Mouse (Mus musculus): ENCODE measurements around the gene Foxb1. TPM values are rescaled to one million over a fixed set of nuclear protein-coding genes. Genes with fewer than 3 reads are reported as not detected.

Gene Foxb1
- polyA plus RNA-seq, 1 experiment, result not detected

- WGBS, result 2% methylated on average over 42 of the region's 42 CpGs
- Histone ChIP-seq H3K4me1 (ENCODE audit: control insufficient read depth, insufficient read depth, low read length) (no peaks in the 10 kb centered on the region), H3K4me3 (ENCODE audit: insufficient read depth, low read depth, low read length) (no peak overlapping the region), H3K27ac (ENCODE audit: insufficient read depth, low read depth, low read length) (no peak overlapping the region)
- TF ChIP-seq POLR2A (IDR thresholded peaks at IDR 0.05; ENCODE audit: insufficient read depth, low read depth, low read length), result no peak
- TF ChIP-seq CTCF (IDR thresholded peaks at IDR 0.05; ENCODE audit: insufficient read depth, low read depth, low read length), result no peak
These were observed 1.7 kb downstream of the Foxb1 start for GRCm38 (mm10) chr9:69758946-69759615.

DNA sequence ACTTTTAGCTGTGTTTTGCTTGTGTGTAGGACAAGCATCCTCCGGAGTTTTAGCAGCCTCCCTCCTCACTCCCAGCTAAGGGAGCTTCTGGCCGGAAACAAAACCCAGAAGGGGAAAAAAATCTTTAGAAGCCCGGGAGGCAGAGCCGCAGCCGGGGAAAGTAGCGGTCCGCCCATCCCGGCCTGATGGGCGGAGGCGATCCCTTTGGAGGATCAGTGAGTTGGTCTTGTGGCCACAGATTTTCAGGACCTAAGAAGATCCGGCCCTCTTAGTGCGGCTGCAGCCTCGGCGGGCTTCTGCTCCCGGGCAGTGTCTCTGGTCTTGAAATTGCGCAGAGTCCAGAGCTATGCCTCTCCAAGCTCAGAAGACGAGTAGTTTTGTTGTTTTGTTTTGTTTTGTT is 2.2 kb downstream of the Foxb1 start:
- 2% methylated on average over 17 of the region's 17 CpGs for WGBS
- H3K4me1 ChIP-seq (ENCODE audit: control insufficient read depth, insufficient read depth, low read length), result no peaks in the 10 kb centered on the region
- H3K27ac ChIP-seq (ENCODE audit: insufficient read depth, low read depth, low read length), result no peak overlapping the region
- no peak overlapping the region for H3K4me3 ChIP-seq (ENCODE audit: insufficient read depth, low read depth, low read length)
- TF ChIP-seq CTCF (IDR thresholded peaks at IDR 0.05; ENCODE audit: insufficient read depth, low read depth, low read length), result no peak
- no peak for TF ChIP-seq POLR2A (IDR thresholded peaks at IDR 0.05; ENCODE audit: insufficient read depth, low read depth, low read length)

DNA sequence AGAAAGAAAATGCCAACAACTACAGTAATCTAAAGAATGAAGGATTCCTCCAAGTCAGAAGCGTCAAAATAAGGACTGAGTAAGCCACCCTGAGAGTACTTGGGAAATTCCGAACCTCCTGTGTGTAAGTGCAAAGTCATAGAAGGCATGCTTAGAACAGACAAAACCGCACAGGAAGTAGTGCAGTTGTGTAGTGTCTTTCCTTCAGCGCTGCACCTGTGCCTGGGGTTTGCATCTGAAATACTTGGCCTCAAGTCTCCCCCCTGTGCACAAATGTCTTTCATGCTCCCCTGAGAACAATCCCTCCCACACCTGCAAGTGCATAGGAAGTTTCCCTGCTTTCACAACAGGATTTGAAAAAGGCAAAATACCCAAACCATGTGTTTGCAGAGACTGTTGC is 3.5 kb downstream of the Foxb1 start:
- WGBS, result 7% methylated on average over 4 of the region's 4 CpGs
- H3K27ac ChIP-seq (ENCODE audit: insufficient read depth, low read depth, low read length), result no peak overlapping the region
- H3K4me3 ChIP-seq (ENCODE audit: insufficient read depth, low read depth, low read length), result no peak overlapping the region
- no peak for TF ChIP-seq CTCF (IDR thresholded peaks at IDR 0.05; ENCODE audit: insufficient read depth, low read depth, low read length)
- no peak for TF ChIP-seq POLR2A (IDR thresholded peaks at IDR 0.05; ENCODE audit: insufficient read depth, low read depth, low read length)
- no peaks in the 10 kb centered on the region for H3K4me1 ChIP-seq (ENCODE audit: control insufficient read depth, insufficient read depth, low read length)

- Histone ChIP-seq H3K4me3 (ENCODE audit: insufficient read depth, low read depth, low read length) (no peak overlapping the region), H3K4me1 (ENCODE audit: control insufficient read depth, insufficient read depth, low read length) (no peaks in the 10 kb centered on the region), H3K27ac (ENCODE audit: insufficient read depth, low read depth, low read length) (no peak overlapping the region)
- WGBS, result 4% methylated on average over 3 of the region's 3 CpGs
- TF ChIP-seq POLR2A (IDR thresholded peaks at IDR 0.05; ENCODE audit: insufficient read depth, low read depth, low read length), result no peak
- TF ChIP-seq CTCF (IDR thresholded peaks at IDR 0.05; ENCODE audit: insufficient read depth, low read depth, low read length), result no peak
These were observed 4.3 kb downstream of the Foxb1 start for GRCm38 (mm10) chr9:69756456-69756855.

DNA sequence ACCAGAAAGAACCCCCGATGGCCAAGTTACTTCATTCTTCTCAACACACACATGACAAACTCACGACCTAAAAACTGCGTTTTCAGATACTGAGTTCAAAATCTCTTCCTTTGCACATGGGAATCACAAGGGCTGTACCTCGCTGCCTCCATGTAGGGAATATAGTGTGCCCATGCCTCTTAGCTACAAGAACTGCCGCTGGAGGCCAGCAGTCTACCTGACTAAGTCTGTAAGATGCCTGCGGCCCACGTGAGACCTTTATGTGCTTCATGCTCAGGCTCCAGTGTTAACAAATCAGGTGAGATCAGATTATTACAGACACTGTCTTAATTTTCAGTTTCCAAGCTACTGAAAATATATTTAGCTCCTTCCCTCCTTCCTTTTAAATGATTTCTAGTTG is 4.7 kb downstream of the Foxb1 start:
- Histone ChIP-seq H3K4me3 (ENCODE audit: insufficient read depth, low read depth, low read length) (no peak overlapping the region), H3K4me1 (ENCODE audit: control insufficient read depth, insufficient read depth, low read length) (no peaks in the 10 kb centered on the region), H3K27ac (ENCODE audit: insufficient read depth, low read depth, low read length) (no peak overlapping the region)
- WGBS, result 10% methylated on average over 7 of the region's 7 CpGs
- TF ChIP-seq CTCF (IDR thresholded peaks at IDR 0.05; ENCODE audit: insufficient read depth, low read depth, low read length) (no peak), POLR2A (IDR thresholded peaks at IDR 0.05; ENCODE audit: insufficient read depth, low read depth, low read length) (no peak)

DNA sequence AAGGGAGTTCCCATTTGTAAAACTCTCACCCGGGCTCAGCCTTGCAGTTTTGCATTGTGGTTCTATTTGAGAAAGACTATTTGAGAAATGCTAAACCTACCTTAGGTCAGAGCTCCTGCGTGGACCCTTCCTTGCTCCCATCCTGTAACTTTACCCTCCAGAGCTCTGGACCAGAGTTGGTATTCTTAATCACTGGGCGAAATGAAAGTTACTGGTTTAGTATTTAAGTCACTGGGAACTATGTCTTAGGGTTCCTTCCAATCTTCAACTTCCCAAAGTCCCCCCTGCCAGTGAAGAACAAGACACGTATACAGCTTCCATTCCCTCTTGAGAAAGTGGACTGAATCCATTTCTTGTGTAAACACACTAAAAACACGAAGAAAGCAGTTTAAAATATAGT is 5.6 kb downstream of the Foxb1 start:
- no peak overlapping the region for H3K27ac ChIP-seq (ENCODE audit: insufficient read depth, low read depth, low read length)
- TF ChIP-seq POLR2A (IDR thresholded peaks at IDR 0.05; ENCODE audit: insufficient read depth, low read depth, low read length) (no peak), CTCF (IDR thresholded peaks at IDR 0.05; ENCODE audit: insufficient read depth, low read depth, low read length) (no peak)
- 6% methylated on average over 5 of the region's 5 CpGs for WGBS
- no peaks in the 10 kb centered on the region for H3K4me1 ChIP-seq (ENCODE audit: control insufficient read depth, insufficient read depth, low read length)
- no peak overlapping the region for H3K4me3 ChIP-seq (ENCODE audit: insufficient read depth, low read depth, low read length)

- TF ChIP-seq CTCF (IDR thresholded peaks at IDR 0.05; ENCODE audit: insufficient read depth, low read depth, low read length), result no peak
- no peak for TF ChIP-seq POLR2A (IDR thresholded peaks at IDR 0.05; ENCODE audit: insufficient read depth, low read depth, low read length)
- 4% methylated on average over 5 of the region's 5 CpGs for WGBS
- Histone ChIP-seq H3K4me3 (ENCODE audit: insufficient read depth, low read depth, low read length) (no peak overlapping the region), H3K4me1 (ENCODE audit: control insufficient read depth, insufficient read depth, low read length) (no peaks in the 10 kb centered on the region), H3K27ac (ENCODE audit: insufficient read depth, low read depth, low read length) (no peak overlapping the region)
These were observed 6.0 kb downstream of the Foxb1 start for GRCm38 (mm10) chr9:69754712-69755111.

GRCm38 (mm10) chr9:69754291-69754690 is 6.4 kb downstream of the Foxb1 start:
- Histone ChIP-seq H3K4me1 (ENCODE audit: control insufficient read depth, insufficient read depth, low read length) (no peaks in the 10 kb centered on the region), H3K27ac (ENCODE audit: insufficient read depth, low read depth, low read length) (no peak overlapping the region), H3K4me3 (ENCODE audit: insufficient read depth, low read depth, low read length) (no peak overlapping the region)
- no peak for TF ChIP-seq POLR2A (IDR thresholded peaks at IDR 0.05; ENCODE audit: insufficient read depth, low read depth, low read length)
- no peak for TF ChIP-seq CTCF (IDR thresholded peaks at IDR 0.05; ENCODE audit: insufficient read depth, low read depth, low read length)
- WGBS, result 5% methylated on average over 7 of the region's 7 CpGs

GRCm38 (mm10) chr9:69747971-69748370 is 12.8 kb downstream of the Foxb1 start:
- 97% methylated on average over 1 of the region's 1 CpGs for WGBS
- TF ChIP-seq CTCF (IDR thresholded peaks at IDR 0.05; ENCODE audit: insufficient read depth, low read depth, low read length) (no peak), POLR2A (IDR thresholded peaks at IDR 0.05; ENCODE audit: insufficient read depth, low read depth, low read length) (no peak)
- H3K27ac ChIP-seq (ENCODE audit: insufficient read depth, low read depth, low read length), result no peak overlapping the region

GRCm38 (mm10) chr9:69728736-69729135 is 32.0 kb downstream of the Foxb1 start:
- H3K27ac ChIP-seq (ENCODE audit: insufficient read depth, low read depth, low read length), result no peak overlapping the region
- H3K4me1 ChIP-seq (ENCODE audit: control insufficient read depth, insufficient read depth, low read length), result no peaks in the 10 kb centered on the region
- no peak for TF ChIP-seq CTCF (IDR thresholded peaks at IDR 0.05; ENCODE audit: insufficient read depth, low read depth, low read length)
- no peak for TF ChIP-seq POLR2A (IDR thresholded peaks at IDR 0.05; ENCODE audit: insufficient read depth, low read depth, low read length)
- 68% methylated on average over 5 of the region's 5 CpGs for WGBS
- H3K4me3 ChIP-seq (ENCODE audit: insufficient read depth, low read depth, low read length), result no peak overlapping the region

More at GRCm38 (mm10) chr9:69747971-69748370, 12.8 kb downstream of the Foxb1 start:
- H3K4me3 ChIP-seq (ENCODE audit: insufficient read depth, low read depth, low read length), result no peak overlapping the region
- H3K4me1 ChIP-seq (ENCODE audit: control insufficient read depth, insufficient read depth, low read length), result no peaks in the 10 kb centered on the region

Measured in olfactory bulb, adult 2 months (tissue).